Mouse (Mus musculus) hindbrain, embryonic 13.5 days (tissue): ENCODE measurements around the gene Ciao2b. TPM values are rescaled to one million over a fixed set of nuclear protein-coding genes. Genes with fewer than 3 reads are reported as not detected.

ENCODE experiments used
- ATAC-seq: fragments of 200-750 bp; cut with Nextera tagmentation; 2 replicates; pipeline ENCODE4 v1.8.0; 2017; ENCODE audit warnings: moderate TSS enrichment; ENCODE audit not compliant: low FRiP score
- H3K27ac ChIP-seq: fragments of 300-500 bp; sonication (generic); 2 replicates; pipeline ENCODE4 v1.5.1; 2015; ENCODE audit warnings: inconsistent platforms, mild to moderate bottlenecking, moderate library complexity
- H3K27me3 ChIP-seq: fragments of 300-500 bp; sonication (generic); 2 replicates; pipeline ENCODE4 v1.6.1; 2015; ENCODE audit warnings: mild to moderate bottlenecking, inconsistent platforms
- H3K36me3 ChIP-seq: fragments of 300-500 bp; sonication (generic); 2 replicates; pipeline ENCODE4 v1.6.1; 2015; ENCODE audit warnings: mild to moderate bottlenecking, inconsistent platforms
- H3K4me1 ChIP-seq: fragments of 300-500 bp; sonication (generic); replicated peaks from 2 replicates; pipeline ENCODE4 v1.6.1; 2015; ENCODE audit warnings: inconsistent platforms
- H3K4me2 ChIP-seq: fragments of 300-500 bp; sonication (generic); 2 replicates; pipeline ENCODE4 v1.6.1; 2015; ENCODE audit warnings: inconsistent platforms, mild to moderate bottlenecking, moderate library complexity
- H3K4me3 ChIP-seq: fragments of 300-500 bp; sonication (generic); 2 replicates; pipeline ENCODE4 v1.5.1; 2015; ENCODE audit warnings: mild to moderate bottlenecking, inconsistent platforms
- H3K9ac ChIP-seq: fragments of 300-500 bp; sonication (generic); 2 replicates; pipeline ENCODE4 v1.6.1; 2015; ENCODE audit warnings: mild to moderate bottlenecking, inconsistent platforms
- H3K9me3 ChIP-seq: fragments of 300-500 bp; sonication (generic); 2 replicates; pipeline ENCODE4 v1.6.1; 2016; ENCODE audit warnings: inconsistent platforms
- whole genome bisulfite sequencing: fragments of 180-500 bp; shearing (Covaris S2); methylation state at CpG from one replicate; pipeline ENCODE4 v1.1.7; 2015; 5-methylcytosine and 5-hydroxymethylcytosine counted together
- polyA plus RNA-seq: library from polyadenylated mRNA; unstranded; fragments of >200 nt; fragmentation: Nextera tagmentation; extraction: Ambion mirVana; gene quantifications from 2 replicates; pipeline ENCODE4 v1.2.1, GENCODE M21; 2015

Ciao2b gene
- polyA plus RNA-seq, 1 experiment from 2014 or later, result 134 TPM

DNA sequence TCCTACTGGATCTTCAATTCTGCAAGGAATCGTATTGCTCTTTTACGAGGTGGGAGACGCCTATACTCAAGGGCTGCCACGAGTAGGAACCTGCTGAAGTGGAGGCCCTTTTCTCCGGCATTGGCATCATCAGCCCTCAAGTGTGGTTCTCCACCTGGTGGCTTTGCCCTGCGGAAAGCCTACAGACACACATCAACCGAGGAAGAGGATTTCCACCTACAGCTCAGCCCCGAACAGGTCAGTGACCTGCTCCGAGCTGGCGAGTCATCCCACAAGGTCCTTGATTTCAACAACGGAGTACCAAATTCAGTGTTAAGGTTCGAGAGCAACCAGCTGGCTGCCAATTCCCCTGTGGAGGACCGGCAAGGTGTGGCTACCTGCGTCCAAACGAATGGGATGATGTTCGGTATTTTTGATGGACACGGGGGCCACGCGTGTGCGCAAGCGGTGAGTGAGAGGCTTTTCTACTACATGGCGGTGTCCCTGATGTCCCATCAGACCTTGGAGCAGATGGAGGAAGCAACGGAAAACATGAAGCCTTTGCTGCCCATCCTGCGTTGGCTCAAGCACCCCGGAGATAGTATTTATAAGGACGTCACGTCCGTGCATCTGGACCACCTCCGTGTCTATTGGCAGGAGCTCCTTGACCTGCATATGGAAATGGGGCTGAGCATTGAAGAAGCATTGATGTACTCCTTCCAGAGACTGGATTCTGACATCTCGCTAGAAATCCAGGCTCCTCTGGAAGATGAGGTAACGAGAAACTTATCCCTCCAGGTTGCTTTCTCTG is 48.0 kb downstream of the Ciao2b start:
- Histone ChIP-seq H3K9me3 (no peaks in the 10 kb centered on the region), H3K4me2 (no peak overlapping the region), H3K36me3 (peaks cover 31% of the 10 kb centered on the region), H3K27ac (no peak overlapping the region), H3K27me3 (no peaks in the 10 kb centered on the region), H3K4me1 (peaks cover 15% of the 10 kb centered on the region), H3K9ac (no peak overlapping the region), H3K4me3 (no peak overlapping the region)
- 95% methylated on average over 31 of the region's 31 CpGs for WGBS
- no peak for ATAC-seq

DNA sequence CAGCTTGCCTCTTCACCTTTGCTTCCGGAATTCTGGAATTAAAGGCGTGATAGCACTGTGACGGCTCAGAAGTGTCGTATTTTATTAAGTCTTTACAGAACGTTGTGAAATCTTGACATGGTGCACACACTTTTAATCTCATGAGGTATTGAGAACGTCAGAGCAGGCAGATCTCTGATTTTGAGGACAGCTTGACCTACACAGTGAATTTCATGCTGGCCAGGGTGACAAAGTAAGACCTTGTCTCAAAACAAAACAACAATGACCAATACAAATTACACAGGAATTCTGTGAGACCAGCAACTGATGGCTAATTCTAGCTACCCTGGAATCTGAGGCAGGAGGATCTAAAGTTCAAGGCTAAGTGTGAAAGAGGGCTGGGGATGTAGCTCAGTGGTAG is 49.2 kb downstream of the Ciao2b start:
- H3K27ac ChIP-seq, result no peak overlapping the region
- peaks cover 31% of the 10 kb centered on the region for H3K36me3 ChIP-seq
- H3K4me3 ChIP-seq, result peak overlapping the region; percentile 74; the same call in 1 of the 2 replicates
- no peak for ATAC-seq
- peak overlapping the region; percentile 89 for H3K4me2 ChIP-seq
- WGBS, result 76% methylated on average over 6 of the region's 6 CpGs
- no peaks in the 10 kb centered on the region for H3K9me3 ChIP-seq
- no peaks in the 10 kb centered on the region for H3K27me3 ChIP-seq
- H3K9ac ChIP-seq, result no peak overlapping the region
- H3K4me1 ChIP-seq, result peaks cover 15% of the 10 kb centered on the region

DNA sequence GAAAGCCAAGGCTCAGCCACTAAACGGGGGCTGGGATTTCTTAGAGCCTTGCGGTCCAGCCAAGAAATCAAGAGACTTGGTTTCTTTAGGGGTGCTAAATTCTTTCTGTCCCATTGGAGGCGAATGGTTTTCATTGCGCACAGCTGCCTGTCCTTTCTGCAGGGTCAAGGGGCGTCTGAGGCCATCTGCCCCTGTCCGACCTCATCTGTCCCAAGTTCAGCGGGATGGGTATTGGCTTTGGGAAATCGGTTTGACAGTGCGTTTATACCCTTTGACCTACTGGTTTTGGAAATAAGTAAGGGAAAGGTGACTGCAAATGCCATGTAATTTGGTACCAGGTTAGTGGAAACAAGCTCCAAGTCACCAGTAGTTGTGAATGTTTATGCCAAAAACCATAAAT is 49.9 kb downstream of the Ciao2b start:
- peak overlapping the region; percentile 74 for H3K4me3 ChIP-seq
- peak overlapping the region; percentile 89 for H3K4me2 ChIP-seq
- H3K9me3 ChIP-seq, result no peaks in the 10 kb centered on the region
- peak overlapping the region; percentile 91 for H3K27ac ChIP-seq
- ATAC-seq, result no peak
- H3K36me3 ChIP-seq, result peaks cover 31% of the 10 kb centered on the region
- H3K9ac ChIP-seq, result peak overlapping the region; percentile 82
- WGBS, result 3% methylated on average over 9 of the region's 9 CpGs
- H3K27me3 ChIP-seq, result no peaks in the 10 kb centered on the region
- peaks cover 15% of the 10 kb centered on the region for H3K4me1 ChIP-seq

DNA sequence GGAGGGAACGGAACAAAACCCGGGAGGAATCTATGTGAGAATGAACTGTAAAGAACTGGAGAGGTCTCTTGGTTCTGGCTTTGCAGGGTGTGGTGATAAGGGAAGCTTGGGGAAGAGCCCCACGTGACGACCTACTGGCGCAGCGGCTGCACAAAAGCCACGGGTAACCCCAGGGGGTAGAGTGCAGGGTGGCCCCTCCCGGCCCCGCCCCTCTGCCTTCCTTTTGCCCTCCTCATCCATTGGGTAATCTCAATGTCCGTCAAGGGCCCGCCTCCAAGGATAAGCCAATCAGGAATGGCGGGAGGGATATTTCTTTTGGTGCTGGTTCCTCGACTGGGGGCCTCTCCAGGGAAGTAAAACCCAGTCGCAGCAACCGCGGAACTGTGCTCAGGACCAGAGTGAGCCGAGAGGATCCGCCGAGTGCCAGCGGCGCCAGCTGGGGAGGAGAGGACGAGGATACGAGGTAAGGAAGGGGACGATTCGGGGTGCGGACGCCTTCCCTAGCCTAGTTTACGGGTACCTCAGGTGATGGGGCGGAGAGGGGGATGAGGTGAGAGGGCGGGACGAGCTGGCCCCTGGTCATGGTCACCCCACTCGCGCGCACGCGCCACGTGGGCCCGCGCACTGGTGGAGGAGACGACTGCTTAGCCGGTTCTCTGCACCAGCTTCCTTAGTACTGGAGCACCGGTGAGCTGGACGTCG is 50.5 kb downstream of the Ciao2b start, which contains the start of gene Pdp2:
Gene Pdp2 (plus strand): TSS at position 319 of the 702 bp plus-strand sequence.
- peak; percentile 98 for ATAC-seq
- peak within 1 kb of the TSS; percentile 74 for H3K4me3 ChIP-seq
- peaks cover 15% of the 10 kb centered on the region for H3K4me1 ChIP-seq
- peaks cover 25% of the 10 kb centered on the region for H3K36me3 ChIP-seq
- peak within 1 kb of the TSS; percentile 82 for H3K9ac ChIP-seq
- no peaks in the 10 kb centered on the region for H3K9me3 ChIP-seq
- under 1% methylated on average over 44 of the region's 44 CpGs for WGBS
- H3K27me3 ChIP-seq, result no peaks in the 10 kb centered on the region
- H3K4me2 ChIP-seq, result peak within 1 kb of the TSS; percentile 89
- H3K27ac ChIP-seq, result peak within 1 kb of the TSS; percentile 91

DNA sequence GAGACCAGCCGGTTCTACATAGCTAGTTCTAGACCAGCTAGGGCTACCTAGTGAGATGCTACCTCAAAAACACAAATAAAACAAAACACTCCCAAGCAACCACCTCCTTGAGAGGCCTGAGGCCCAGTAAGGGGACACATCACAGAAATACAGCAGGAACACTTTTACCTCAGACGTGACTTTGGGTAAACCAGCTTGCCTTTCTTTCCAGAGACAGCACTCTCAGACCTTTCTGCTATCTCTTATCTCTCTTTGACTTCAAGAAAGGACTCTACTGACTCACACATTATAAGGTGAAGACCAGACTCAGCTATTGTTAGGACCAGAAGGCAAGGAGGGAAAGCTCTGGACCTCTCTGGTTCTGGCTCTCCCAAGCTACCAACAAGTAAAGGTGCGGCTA is 51.5 kb downstream of the Ciao2b start:
- Histone ChIP-seq H3K9ac (no peak overlapping the region), H3K27ac (no peak overlapping the region), H3K27me3 (no peaks in the 10 kb centered on the region), H3K4me3 (no peak overlapping the region), H3K4me1 (peaks cover 15% of the 10 kb centered on the region), H3K9me3 (peaks cover under 1% of the 10 kb centered on the region; the same call in 1 of the 2 replicates), H3K36me3 (peaks cover 18% of the 10 kb centered on the region), H3K4me2 (no peak overlapping the region)
- no peak for ATAC-seq
- WGBS, result 92% methylated on average over 3 of the region's 3 CpGs

Other genes starting within 250 kb of the Ciao2b start
- gene Cmtm4, start 246.2 kb downstream of the Ciao2b start, polyA plus RNA-seq, result 2.1 and 2.3 TPM in 2 replicates
- gene Dync1li2, start 198.9 kb downstream of the Ciao2b start, polyA plus RNA-seq, result 115 and 120 TPM in 2 replicates
- gene Terb1, start 132.1 kb downstream of the Ciao2b start, polyA plus RNA-seq, result 0.35 and 0.36 TPM in 2 replicates
- gene Nae1, start 107.3 kb downstream of the Ciao2b start, polyA plus RNA-seq, result 109 and 115 TPM in 2 replicates
- 2.1 and 2.8 TPM in 2 replicates for gene Car7, start 107.3 kb downstream of the Ciao2b start, polyA plus RNA-seq
- gene Pdp2, start 50.5 kb downstream of the Ciao2b start, polyA plus RNA-seq, result 16.7 and 17.6 TPM in 2 replicates
- gene Cdh16, start 17.6 kb downstream of the Ciao2b start, polyA plus RNA-seq, result not detected in 2 replicates
- gene Rrad, start 10.6 kb downstream of the Ciao2b start, polyA plus RNA-seq, result 3.1 and 4.0 TPM in 2 replicates
- not detected in 2 replicates for gene Ces2a, start 92.0 kb upstream of the Ciao2b start, polyA plus RNA-seq
- 0.30 and 0.38 TPM in 2 replicates for gene Ces2b, start 189.6 kb upstream of the Ciao2b start, polyA plus RNA-seq
- gene Ces2c, start 205.1 kb upstream of the Ciao2b start, polyA plus RNA-seq, result not detected in 2 replicates